Mouse (Mus musculus): ENCODE results near the gene Prdm16.

GRCm38 (mm10) chr4:154517991-154518390, 118.7 kb downstream of the Prdm16 start:
- TF ChIP-seq CTCF (IDR thresholded peaks at IDR 0.05; ENCODE audit: low read depth, low read length) (no peak), POLR2A (IDR thresholded peaks at IDR 0.05; ENCODE audit: borderline replicate concordance, low read depth, low read length) (no peak)

All from bone marrow macrophage, adult 2 months (primary cell).